Mouse (Mus musculus) ovary, postnatal 10 days (tissue): ENCODE data around the gene Slc35f6.
"Not testable (repeated sequence)": the region's sequence is repeated elsewhere in the genome, so short reads cannot be mapped to it uniquely, and the experiment has no call there.

Source experiments
- DNase-seq: peaks from one replicate; pipeline ENCODE4 v3.0.0; 2022; ENCODE audit warnings: low spot score

Gene Slc35f6

GRCm38 (mm10) chr5:30655526-30656195 is 7.9 kb downstream of the Slc35f6 start:
- DNase-seq = no peak

GRCm38 (mm10) chr5:30659042-30659441 is 11.3 kb downstream of the Slc35f6 start:
- no peak for DNase-seq

- no peak for DNase-seq
Observed at GRCm38 (mm10) chr5:30660278-30660677, 12.5 kb downstream of the Slc35f6 start.

GRCm38 (mm10) chr5:30660813-30661212 is 13.1 kb downstream of the Slc35f6 start:
- no peak for DNase-seq

- DNase-seq = no peak
Observed at GRCm38 (mm10) chr5:30665360-30665759, 17.6 kb downstream of the Slc35f6 start.

GRCm38 (mm10) chr5:30665968-30666367 is 18.2 kb downstream of the Slc35f6 start:
- DNase-seq = no peak

GRCm38 (mm10) chr5:30666391-30667195 is 18.9 kb downstream of the Slc35f6 start, which contains the start of gene Cenpa:
TSS of gene Cenpa (plus strand) at chr5:30666777.
- DNase-seq = peak; percentile 54

- DNase-seq = no peak
Observed at GRCm38 (mm10) chr5:30667215-30667614, 19.5 kb downstream of the Slc35f6 start.

- DNase-seq = no peak
Observed at GRCm38 (mm10) chr5:30667686-30668085, 20.0 kb downstream of the Slc35f6 start.

GRCm38 (mm10) chr5:30668637-30669495 is 21.1 kb downstream of the Slc35f6 start:
- no peak for DNase-seq

- no peak for DNase-seq
Observed at GRCm38 (mm10) chr5:30669496-30669830, 21.7 kb downstream of the Slc35f6 start.

- no peak for DNase-seq
Observed at GRCm38 (mm10) chr5:30670091-30670490, 22.4 kb downstream of the Slc35f6 start.

- DNase-seq = no peak
Observed at GRCm38 (mm10) chr5:30674001-30674400, 26.3 kb downstream of the Slc35f6 start.

GRCm38 (mm10) chr5:30676800-30677199 is 29.1 kb downstream of the Slc35f6 start:
- DNase-seq = no peak

- not testable (repeated sequence) for DNase-seq
Observed at GRCm38 (mm10) chr5:30678069-30678468, 30.3 kb downstream of the Slc35f6 start.

- DNase-seq = no peak
Observed at GRCm38 (mm10) chr5:30678722-30679296, 31.1 kb downstream of the Slc35f6 start.

- no peak for DNase-seq
Observed at GRCm38 (mm10) chr5:30679593-30679992, 31.9 kb downstream of the Slc35f6 start.

GRCm38 (mm10) chr5:30681970-30682369 is 34.2 kb downstream of the Slc35f6 start:
- no peak for DNase-seq

GRCm38 (mm10) chr5:30682967-30683600 is 35.4 kb downstream of the Slc35f6 start:
- no peak for DNase-seq

GRCm38 (mm10) chr5:30683993-30684392 is 36.3 kb downstream of the Slc35f6 start:
- no peak for DNase-seq

GRCm38 (mm10) chr5:30686781-30687180 is 39.0 kb downstream of the Slc35f6 start:
- no peak for DNase-seq
